Mouse (Mus musculus): Measurements from ENCODE around the gene 1810043G02Rik.

GRCm38 (mm10) chr10:77975653-77976052, 2.7 kb upstream of the 1810043G02Rik start:
- TF ChIP-seq CTCF (IDR thresholded peaks at IDR 0.05; ENCODE audit: control insufficient read depth, insufficient read depth, insufficient read length), result no peak
- TF ChIP-seq MYOD1 (IDR thresholded peaks at IDR 0.05; ENCODE audit: control insufficient read depth, insufficient read length, low read depth), result no peak
- no peak for TF ChIP-seq FOSL1 (IDR thresholded peaks at IDR 0.05; ENCODE audit: insufficient read depth, low read length, poor library complexity, severe bottlenecking)
- TF ChIP-seq USF1 (IDR thresholded peaks at IDR 0.05; ENCODE audit: low read depth), result no peak
- TF ChIP-seq MYOG (IDR thresholded peaks at IDR 0.05; ENCODE audit: control insufficient read depth, extremely low read depth, insufficient read length), result no peak
- no peak for TF ChIP-seq MAX (IDR thresholded peaks at IDR 0.05)
- TF ChIP-seq CEBPB (IDR thresholded peaks at IDR 0.05; ENCODE audit: low read depth), result no peak
